Mouse (Mus musculus) midbrain, embryonic 14.5 days (tissue): ENCODE measurements at regions not wholly inside any gene's neighbourhood (a gene's known extent, or its start where the extent isn't known, plus 50 kb on each side); places are given as distances from the start of the nearest gene placed in this dataset.
A peak's percentile ranks its signal among the peaks of the same experiment; 100 is the strongest.

Experiments used
- ATAC-seq: fragments of 200-750 bp; cut with Nextera tagmentation; 2 replicates; pipeline ENCODE4 v1.8.0; 2017; ENCODE audit warnings: moderate number of reproducible peaks, moderate library complexity; ENCODE audit not compliant: low FRiP score, low TSS enrichment
- DNase-seq: peaks from one replicate; pipeline ENCODE4 v3.0.0-alpha.2; 2015
- H3K27ac ChIP-seq: fragments of 300-500 bp; sonication (generic); replicated peaks from 2 replicates; pipeline ENCODE4 v1.5.1; 2014; ENCODE audit warnings: mild to moderate bottlenecking, low read depth, low read length, moderate library complexity
- H3K27me3 ChIP-seq: fragments of 300-500 bp; sonication (generic); 2 replicates; pipeline ENCODE4 v1.6.1; 2014; ENCODE audit warnings: low read length, control low read depth, mixed read lengths; ENCODE audit not compliant: control insufficient read depth, insufficient read depth
- H3K36me3 ChIP-seq: fragments of 300-500 bp; sonication (generic); 2 replicates; pipeline ENCODE4 v1.6.1; 2014; ENCODE audit warnings: low read length, control low read depth; ENCODE audit not compliant: control insufficient read depth, insufficient read depth
- H3K4me1 ChIP-seq: fragments of 300-500 bp; sonication (generic); 2 replicates; pipeline ENCODE4 v1.6.1; 2014; ENCODE audit warnings: mild to moderate bottlenecking, antibody characterized with exemption, low read length, control low read depth; ENCODE audit not compliant: control insufficient read depth, insufficient read depth
- H3K4me2 ChIP-seq: fragments of 300-500 bp; sonication (generic); 2 replicates; pipeline ENCODE4 v1.6.1; 2014; ENCODE audit warnings: mild to moderate bottlenecking, low read length, moderate library complexity
- H3K4me3 ChIP-seq: fragments of 300-500 bp; sonication (generic); replicated peaks from 2 replicates; pipeline ENCODE4 v1.5.1; 2014; ENCODE audit warnings: low read depth, low read length
- H3K9ac ChIP-seq: fragments of 300-500 bp; sonication (generic); replicated peaks from 2 replicates; pipeline ENCODE4 v1.6.1; 2014; ENCODE audit warnings: mild to moderate bottlenecking, low read length, moderate library complexity
- H3K9me3 ChIP-seq: fragments of 300-500 bp; sonication (generic); 2 replicates; pipeline ENCODE4 v1.6.1; 2016; ENCODE audit warnings: low read length, control low read depth, mixed read lengths; ENCODE audit not compliant: control insufficient read depth
- WGBS: fragments of 180-500 bp; shearing (Covaris S2); extraction: QIAGEN DNeasy Blood & Tissue Kit; methylation state at CpG from one replicate; pipeline ENCODE4 v1.1.7; 2014; 5-methylcytosine and 5-hydroxymethylcytosine counted together

DNA sequence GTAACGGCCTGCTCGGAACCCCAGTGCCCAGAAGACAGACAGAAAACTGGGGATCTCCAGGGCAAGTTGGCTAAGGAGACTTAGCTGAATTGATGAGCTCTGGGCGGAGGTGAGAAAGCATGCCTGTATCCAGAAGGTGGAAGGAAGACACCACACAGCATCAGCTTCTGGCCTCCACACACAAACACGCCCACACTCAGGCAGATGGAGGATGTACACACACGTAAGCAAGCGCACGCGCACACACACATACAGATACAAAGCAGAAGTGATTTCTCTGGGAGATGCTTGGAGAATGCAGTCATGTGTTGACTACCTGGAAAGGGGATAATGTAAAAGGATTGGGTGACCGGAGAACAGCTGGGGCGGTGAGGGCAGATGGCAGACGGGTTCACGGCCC, 171.2 kb upstream of the Jarid2 start:
- WGBS: 92% methylated on average over 12 of the region's 12 CpGs
- H3K4me3 ChIP-seq: no peak overlapping the region
- no peaks in the 10 kb centered on the region for H3K36me3 ChIP-seq
- no peaks in the 10 kb centered on the region for H3K4me1 ChIP-seq
- DNase-seq (no peak), ATAC-seq (no peak)
- H3K9ac ChIP-seq: no peak overlapping the region
- H3K4me2 ChIP-seq: no peak overlapping the region
- no peaks in the 10 kb centered on the region for H3K27me3 ChIP-seq
- H3K27ac ChIP-seq: no peak overlapping the region
- no peaks in the 10 kb centered on the region for H3K9me3 ChIP-seq

DNA sequence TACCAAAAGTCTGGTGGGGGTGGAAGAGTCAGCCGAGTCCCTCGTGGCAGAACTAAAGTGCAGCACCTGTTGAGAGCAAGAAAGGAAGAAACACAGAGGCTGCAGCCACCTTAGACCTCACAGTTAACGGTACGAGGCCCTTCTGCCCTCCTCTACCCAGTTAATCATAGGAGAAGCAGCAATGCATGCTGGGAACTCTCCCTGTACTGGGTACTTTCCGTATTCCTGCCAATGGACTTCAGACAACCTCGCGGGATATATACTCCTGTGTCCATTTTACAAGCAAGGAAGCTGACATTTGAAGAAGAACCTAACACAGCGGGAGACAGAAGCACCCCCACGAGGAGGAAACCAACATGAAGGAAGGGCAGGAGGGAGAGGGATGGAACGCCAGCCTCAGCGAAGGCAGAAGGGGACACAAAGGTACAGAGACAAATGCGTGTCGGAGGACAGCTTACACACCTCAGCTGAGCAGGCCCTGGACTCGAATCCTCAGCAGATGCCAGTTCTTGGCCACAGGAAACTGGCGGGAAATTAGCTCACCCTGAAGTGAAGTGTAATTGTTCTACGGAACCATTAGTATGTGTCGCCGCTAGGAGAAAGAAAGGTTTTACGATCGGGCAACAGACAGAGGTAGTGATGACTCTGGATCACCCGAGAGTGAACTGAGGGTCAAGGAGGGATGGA, 170.6 kb upstream of the Jarid2 start:
- no peak for DNase-seq
- no peaks in the 10 kb centered on the region for H3K36me3 ChIP-seq
- no peak overlapping the region for H3K4me2 ChIP-seq
- no peak overlapping the region for H3K27ac ChIP-seq
- 93% methylated on average over 21 of the region's 21 CpGs for WGBS
- no peak for ATAC-seq
- H3K9me3 ChIP-seq: no peaks in the 10 kb centered on the region
- no peaks in the 10 kb centered on the region for H3K4me1 ChIP-seq
- no peaks in the 10 kb centered on the region for H3K27me3 ChIP-seq
- H3K4me3 ChIP-seq: no peak overlapping the region
- H3K9ac ChIP-seq: no peak overlapping the region

DNA sequence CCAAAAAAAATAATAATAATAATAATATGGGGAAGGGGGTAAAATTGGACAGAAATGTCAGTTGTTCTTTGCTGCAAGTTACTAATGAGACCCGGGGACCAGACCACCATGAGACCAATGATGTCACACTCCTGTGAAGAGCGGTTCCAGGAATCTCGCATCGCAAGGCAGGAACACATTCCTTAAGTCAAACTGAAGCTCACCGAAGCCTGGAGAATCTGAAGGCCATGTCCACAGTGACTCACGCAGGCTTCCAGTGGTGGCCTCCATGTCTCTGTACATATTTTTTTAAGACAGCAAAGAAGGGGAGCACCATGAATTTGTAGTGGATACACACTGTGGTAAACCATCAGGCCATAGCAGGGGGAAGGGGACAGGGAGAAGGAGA, 170.1 kb upstream of the Jarid2 start:
- WGBS: 97% methylated on average over 6 of the region's 6 CpGs

DNA sequence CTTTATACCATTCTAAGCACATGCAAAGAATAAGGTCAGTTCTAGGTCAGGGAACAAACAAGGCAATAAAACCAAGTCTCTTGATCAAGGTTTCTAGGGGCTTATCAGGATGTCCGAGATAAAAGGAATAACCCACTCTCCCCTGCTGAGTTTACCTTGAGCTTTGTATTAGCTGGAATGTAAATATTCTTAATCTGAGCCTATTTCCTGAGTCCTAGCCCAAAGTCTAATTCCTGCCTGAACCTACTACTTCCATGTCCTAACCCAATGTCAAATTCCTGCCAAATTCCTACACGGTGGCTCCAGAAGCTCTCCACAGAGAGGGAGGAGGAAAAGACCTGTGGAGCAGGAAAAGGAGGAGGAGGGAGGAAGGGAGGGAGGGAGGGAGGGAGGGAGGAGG, 169.6 kb upstream of the Jarid2 start:
- DNase-seq (no peak), ATAC-seq (no peak)
- no peak overlapping the region for H3K4me3 ChIP-seq
- no peaks in the 10 kb centered on the region for H3K9me3 ChIP-seq
- H3K4me1 ChIP-seq: peaks cover 4% of the 10 kb centered on the region
- 41% methylated on average over 2 of the region's 2 CpGs for WGBS
- no peaks in the 10 kb centered on the region for H3K27me3 ChIP-seq
- H3K27ac ChIP-seq: no peak overlapping the region
- H3K4me2 ChIP-seq: no peak overlapping the region
- H3K9ac ChIP-seq: no peak overlapping the region
- H3K36me3 ChIP-seq: no peaks in the 10 kb centered on the region

More for the DNA sequence above, 170.1 kb upstream of the Jarid2 start:
- no peak overlapping the region for H3K4me2 ChIP-seq
- no peaks in the 10 kb centered on the region for H3K27me3 ChIP-seq
- no peaks in the 10 kb centered on the region for H3K36me3 ChIP-seq
- H3K9ac ChIP-seq: no peak overlapping the region
- ATAC-seq (no peak), DNase-seq (no peak)
- H3K4me3 ChIP-seq: no peak overlapping the region
- no peaks in the 10 kb centered on the region for H3K9me3 ChIP-seq
- H3K27ac ChIP-seq: no peak overlapping the region
- no peaks in the 10 kb centered on the region for H3K4me1 ChIP-seq

DNA sequence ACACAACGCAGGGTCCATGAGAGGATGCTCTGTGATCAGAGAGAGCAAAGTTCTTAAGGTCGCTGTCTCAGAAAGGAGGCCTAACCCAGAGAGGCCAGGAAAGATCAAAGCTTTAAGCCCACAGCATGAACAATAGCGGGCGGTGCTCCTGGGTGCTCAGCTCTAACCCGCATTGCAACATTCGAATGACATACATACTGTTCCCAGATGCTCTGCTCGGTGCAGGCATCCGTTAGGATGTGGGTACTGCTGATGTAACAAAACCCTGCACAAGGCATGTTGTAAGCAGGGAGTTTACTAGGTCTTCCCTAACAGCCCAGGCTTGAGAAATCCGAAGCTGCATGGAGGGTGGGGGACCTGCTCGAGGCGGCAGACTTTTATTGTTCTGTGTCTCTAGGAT, 164.6 kb upstream of the Jarid2 start:
- H3K27ac ChIP-seq: no peak overlapping the region
- ATAC-seq: no peak
- H3K4me3 ChIP-seq: no peak overlapping the region
- H3K4me2 ChIP-seq: no peak overlapping the region
- H3K9ac ChIP-seq: no peak overlapping the region
- H3K4me1 ChIP-seq: peaks cover 6% of the 10 kb centered on the region
- no peaks in the 10 kb centered on the region for H3K36me3 ChIP-seq
- H3K27me3 ChIP-seq: no peaks in the 10 kb centered on the region
- DNase-seq: peak; percentile 30
- 14% methylated on average over 11 of the region's 11 CpGs for WGBS
- no peaks in the 10 kb centered on the region for H3K9me3 ChIP-seq

DNA sequence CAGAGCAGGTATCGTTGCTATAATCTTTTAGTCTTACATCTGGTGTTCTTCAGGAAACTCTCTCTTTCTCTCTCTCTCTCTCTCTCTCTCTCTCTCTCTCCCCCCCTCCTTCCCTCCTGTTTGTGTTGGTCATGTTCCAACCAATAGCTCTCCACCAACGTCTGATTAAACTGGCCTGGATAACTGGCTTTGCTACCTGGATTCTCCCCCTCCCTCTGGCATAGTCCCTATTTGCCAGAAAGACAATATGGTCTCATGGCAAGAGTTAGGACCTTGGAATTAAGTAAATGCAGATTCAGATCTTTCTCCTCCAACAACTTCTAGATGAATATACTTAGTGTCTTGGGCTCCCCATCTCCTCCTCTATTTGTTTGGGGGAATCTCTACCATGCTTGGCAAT, 161.6 kb upstream of the Jarid2 start:
- no peaks in the 10 kb centered on the region for H3K27me3 ChIP-seq
- H3K4me2 ChIP-seq: no peak overlapping the region
- no peaks in the 10 kb centered on the region for H3K9me3 ChIP-seq
- no peaks in the 10 kb centered on the region for H3K36me3 ChIP-seq
- peaks cover 6% of the 10 kb centered on the region for H3K4me1 ChIP-seq
- DNase-seq (no peak), ATAC-seq (no peak)
- 85% methylated on average over 2 of the region's 2 CpGs for WGBS
- H3K4me3 ChIP-seq: no peak overlapping the region
- H3K9ac ChIP-seq: no peak overlapping the region
- no peak overlapping the region for H3K27ac ChIP-seq

DNA sequence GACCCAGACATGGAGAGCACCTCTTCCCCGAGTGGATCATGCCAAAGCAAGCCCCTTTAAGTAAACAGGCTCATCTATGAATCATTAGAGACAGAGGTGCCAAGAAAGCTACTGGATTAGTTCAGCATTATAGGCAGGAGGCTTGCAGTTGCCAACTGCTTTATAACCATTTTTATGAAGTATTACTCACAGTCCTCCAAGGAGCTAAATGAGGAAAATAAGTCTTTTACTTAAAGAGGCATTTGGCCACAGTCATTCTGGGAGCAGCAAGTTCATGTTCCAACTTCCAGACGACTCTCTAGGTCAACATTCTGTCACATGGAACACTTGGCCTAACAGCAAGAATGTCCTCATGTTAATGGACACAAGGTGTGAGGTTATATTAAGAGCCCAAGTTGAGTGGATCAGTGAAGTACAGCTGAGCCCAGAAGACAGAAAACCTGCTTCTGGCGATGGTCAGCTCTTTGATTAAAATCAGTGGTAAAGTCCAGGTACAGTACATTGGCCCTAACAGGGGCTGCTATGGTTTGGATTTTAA, 160.0 kb upstream of the Jarid2 start:
- Histone ChIP-seq H3K9me3 (no peaks in the 10 kb centered on the region), H3K27ac (no peak overlapping the region), H3K4me2 (no peak overlapping the region), H3K9ac (no peak overlapping the region), H3K36me3 (no peaks in the 10 kb centered on the region), H3K4me1 (peaks cover 6% of the 10 kb centered on the region), H3K4me3 (no peak overlapping the region), H3K27me3 (no peaks in the 10 kb centered on the region)
- DNase-seq: no peak
- no peak for ATAC-seq
- 86% methylated on average over 3 of the region's 3 CpGs for WGBS

DNA sequence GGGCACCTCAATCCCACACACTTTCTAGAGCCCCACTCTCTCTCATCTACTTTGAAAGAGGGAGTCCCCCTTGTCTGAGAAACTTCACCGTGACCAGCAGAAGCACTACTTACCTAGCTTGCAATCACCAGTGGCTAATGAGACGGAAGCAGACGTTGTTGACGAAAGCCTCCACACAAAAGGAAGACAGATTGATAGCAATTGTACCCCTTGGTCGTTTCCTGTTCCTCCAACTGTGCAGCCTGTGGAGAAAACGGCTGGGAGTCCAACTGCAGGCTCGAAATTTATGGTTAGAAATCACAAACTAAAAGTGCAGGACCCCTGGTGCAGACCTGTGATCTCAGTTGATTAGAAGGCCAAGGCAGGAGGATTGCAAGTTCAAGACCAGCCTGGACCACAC, 155.8 kb upstream of the Jarid2 start:
- DNase-seq (no peak), ATAC-seq (no peak)
- 40% methylated on average over 7 of the region's 7 CpGs for WGBS
- Histone ChIP-seq H3K4me1 (no peaks in the 10 kb centered on the region), H3K27me3 (no peaks in the 10 kb centered on the region), H3K27ac (no peak overlapping the region), H3K9ac (no peak overlapping the region), H3K4me2 (no peak overlapping the region), H3K4me3 (no peak overlapping the region), H3K36me3 (no peaks in the 10 kb centered on the region), H3K9me3 (no peaks in the 10 kb centered on the region)

DNA sequence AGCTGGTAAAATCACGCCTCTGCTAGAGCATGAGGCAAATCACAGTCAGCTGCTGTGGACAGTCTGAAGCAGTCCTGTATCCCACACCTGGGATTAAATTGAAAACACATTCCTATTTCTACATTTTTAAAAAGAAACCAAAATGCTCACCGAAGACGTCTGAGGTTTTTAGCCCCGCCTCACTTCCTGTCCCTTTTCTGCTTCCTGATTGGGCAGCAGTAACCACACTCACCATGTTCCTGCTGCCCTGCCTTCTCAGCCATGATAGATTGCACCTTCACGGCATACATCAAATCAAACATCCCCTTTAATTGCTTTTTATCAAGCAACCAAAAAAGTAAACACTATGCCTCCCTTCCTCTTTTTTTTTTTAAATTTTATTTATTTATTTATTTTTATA, 150.1 kb upstream of the Jarid2 start:
- no peaks in the 10 kb centered on the region; the same call in 1 of the 2 replicates for H3K27me3 ChIP-seq
- H3K9ac ChIP-seq: no peak overlapping the region
- WGBS: 98% methylated on average over 5 of the region's 5 CpGs
- no peaks in the 10 kb centered on the region for H3K36me3 ChIP-seq
- no peak overlapping the region for H3K4me2 ChIP-seq
- no peak overlapping the region for H3K27ac ChIP-seq
- H3K4me3 ChIP-seq: no peak overlapping the region
- ATAC-seq (no peak), DNase-seq (no peak)
- H3K9me3 ChIP-seq: peaks cover 5% of the 10 kb centered on the region; the same call in 1 of the 2 replicates
- H3K4me1 ChIP-seq: peaks cover 19% of the 10 kb centered on the region
